Mouse (Mus musculus): ENCODE results near the gene Hoxd3. TPM values are rescaled to one million over a fixed set of nuclear protein-coding genes. Genes with fewer than 3 reads are reported as not detected.
A peak's percentile ranks its signal among the peaks of the same experiment; 100 is the strongest.

Gene Hoxd3
- polyA plus RNA-seq, 1 experiment from 2014 or later, result 0.23 TPM

GRCm38 (mm10) chr2:74749337-74750121, 37.8 kb downstream of the Hoxd3 start:
- Histone ChIP-seq H3K4me2 (ENCODE audit: low read length) (peak overlapping the region; percentile 56), H3K9ac (ENCODE audit: low read length) (no peak overlapping the region; the same call in 1 of the 2 replicates), H3K27me3 (ENCODE audit: control insufficient read depth, insufficient read depth, low read length) (peaks cover 98% of the 10 kb centered on the region), H3K27ac (replicated peaks in 1 of 2; ENCODE audit: control insufficient read depth in 1 of 2, insufficient read depth in 1 of 2, low read depth in 2 of 2, low read length in 2 of 2) (no peak overlapping the region), H3K9me3 (ENCODE audit: control insufficient read depth, low read length) (no peaks in the 10 kb centered on the region), H3K36me3 (ENCODE audit: control insufficient read depth, insufficient read depth, low read length) (no peaks in the 10 kb centered on the region), H3K4me3 (ENCODE audit: control insufficient read depth in 1 of 2, insufficient read depth in 1 of 2, low read depth in 1 of 2, low read length in 2 of 2) (peak overlapping the region; percentile 2 to 28), H3K4me1 (ENCODE audit: control insufficient read depth in 2 of 2, insufficient read depth in 2 of 2, low read length in 2 of 2) (peaks cover 11 to 18% of the 10 kb centered on the region in 2 experiments)
- WGBS, result under 1% methylated on average over 47 of the region's 47 CpGs
- no peak for ATAC-seq (ENCODE audit: insufficient number of reproducible peaks, insufficient read depth, low FRiP score, low read depth)

- ATAC-seq (ENCODE audit: insufficient number of reproducible peaks, insufficient read depth, low FRiP score, low read depth), result no peak
- no peak overlapping the region for H3K27ac ChIP-seq (replicated peaks in 1 of 2; ENCODE audit: control insufficient read depth in 1 of 2, insufficient read depth in 1 of 2, low read depth in 2 of 2, low read length in 2 of 2)
- peaks cover 96% of the 10 kb centered on the region for H3K27me3 ChIP-seq (ENCODE audit: control insufficient read depth, insufficient read depth, low read length)
- peaks cover 11 to 18% of the 10 kb centered on the region in 2 experiments for H3K4me1 ChIP-seq (ENCODE audit: control insufficient read depth in 2 of 2, insufficient read depth in 2 of 2, low read length in 2 of 2)
- H3K36me3 ChIP-seq (ENCODE audit: control insufficient read depth, insufficient read depth, low read length), result no peaks in the 10 kb centered on the region
- H3K9me3 ChIP-seq (ENCODE audit: control insufficient read depth, low read length), result no peaks in the 10 kb centered on the region
- H3K9ac ChIP-seq (ENCODE audit: low read length), result no peak overlapping the region
- no peak overlapping the region for H3K4me2 ChIP-seq (ENCODE audit: low read length)
- WGBS, result 19% methylated on average over 5 of the region's 5 CpGs
- H3K4me3 ChIP-seq (ENCODE audit: control insufficient read depth in 1 of 2, insufficient read depth in 1 of 2, low read depth in 1 of 2, low read length in 2 of 2), result no peak overlapping the region
These were observed 39.1 kb downstream of the Hoxd3 start for GRCm38 (mm10) chr2:74750731-74751250.

DNA sequence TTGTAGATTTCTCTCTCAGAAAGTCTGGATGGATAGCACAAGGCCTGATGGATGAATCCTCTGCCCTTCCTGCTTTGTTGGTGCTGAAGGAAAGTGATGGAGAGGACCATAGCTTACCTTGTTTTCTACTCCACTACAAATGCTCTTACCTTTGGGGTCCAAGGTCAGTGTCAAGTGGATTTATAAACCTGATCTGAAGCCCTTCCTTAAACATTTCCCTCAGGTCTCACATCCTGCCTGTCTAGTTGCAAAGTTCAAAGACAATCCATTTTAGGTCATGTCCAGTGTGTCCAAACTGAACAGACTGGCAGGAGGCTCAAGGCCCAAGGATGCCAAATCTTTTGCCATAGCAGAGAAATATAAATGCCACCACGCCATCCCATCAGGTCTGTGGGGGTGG, 40.1 kb downstream of the Hoxd3 start:
- Histone ChIP-seq H3K9me3 (ENCODE audit: control insufficient read depth, low read length) (no peaks in the 10 kb centered on the region), H3K4me2 (ENCODE audit: low read length) (no peak overlapping the region), H3K27ac (replicated peaks in 1 of 2; ENCODE audit: control insufficient read depth in 1 of 2, insufficient read depth in 1 of 2, low read depth in 2 of 2, low read length in 2 of 2) (no peak overlapping the region), H3K9ac (ENCODE audit: low read length) (no peak overlapping the region), H3K27me3 (ENCODE audit: control insufficient read depth, insufficient read depth, low read length) (peaks cover 96% of the 10 kb centered on the region), H3K4me3 (ENCODE audit: control insufficient read depth in 1 of 2, insufficient read depth in 1 of 2, low read depth in 1 of 2, low read length in 2 of 2) (no peak overlapping the region), H3K4me1 (ENCODE audit: control insufficient read depth in 2 of 2, insufficient read depth in 2 of 2, low read length in 2 of 2) (peaks cover 7 to 18% of the 10 kb centered on the region in 2 experiments), H3K36me3 (ENCODE audit: control insufficient read depth, insufficient read depth, low read length) (no peaks in the 10 kb centered on the region)
- 77% methylated on average over 1 of the region's 1 CpGs for WGBS
- no peak for ATAC-seq (ENCODE audit: insufficient number of reproducible peaks, insufficient read depth, low FRiP score, low read depth)

DNA sequence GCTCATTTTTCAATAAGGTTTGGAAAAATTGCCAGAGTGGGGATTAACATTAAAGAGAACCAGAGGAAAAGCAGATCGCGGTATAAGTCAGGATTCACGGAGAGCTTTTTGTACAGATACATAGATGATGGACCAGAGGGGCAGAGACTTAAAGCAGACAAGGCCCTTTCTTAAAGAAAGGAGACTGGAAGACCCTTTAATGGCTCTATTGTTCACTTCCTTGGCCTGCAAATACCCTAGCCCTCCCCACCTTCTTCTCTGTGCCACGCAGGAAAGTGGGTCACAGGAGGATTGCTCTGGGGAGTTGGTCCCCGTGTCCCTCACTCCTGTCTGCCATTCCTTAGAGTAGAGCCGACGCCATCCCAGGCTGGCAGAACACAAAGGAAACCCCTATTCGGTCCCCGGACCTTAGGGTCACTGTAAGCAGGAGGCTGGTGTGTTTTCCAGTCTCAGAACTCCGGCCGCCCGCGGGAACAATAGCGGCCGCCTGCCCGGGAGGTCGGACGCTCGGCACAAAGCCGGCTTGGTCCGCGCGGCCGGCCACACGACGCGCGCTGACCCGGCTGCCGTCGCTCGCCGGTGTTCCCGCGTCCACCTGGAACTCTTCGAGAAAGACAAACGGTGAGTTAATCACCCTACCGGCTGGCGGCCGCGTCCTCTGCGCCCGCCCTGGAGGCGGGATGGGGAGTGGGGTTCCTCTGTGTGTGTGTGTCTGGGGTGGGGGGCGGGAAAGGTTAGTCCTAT, 40.9 kb downstream of the Hoxd3 start:
- peak overlapping the region; percentile 32 to 36 for H3K4me3 ChIP-seq (ENCODE audit: control insufficient read depth in 1 of 2, insufficient read depth in 1 of 2, low read depth in 1 of 2, low read length in 2 of 2)
- no peak overlapping the region for H3K9ac ChIP-seq (ENCODE audit: low read length)
- H3K9me3 ChIP-seq (ENCODE audit: control insufficient read depth, low read length), result no peaks in the 10 kb centered on the region
- H3K36me3 ChIP-seq (ENCODE audit: control insufficient read depth, insufficient read depth, low read length), result no peaks in the 10 kb centered on the region
- no peak for ATAC-seq (ENCODE audit: insufficient number of reproducible peaks, insufficient read depth, low FRiP score, low read depth)
- no peak overlapping the region for H3K27ac ChIP-seq (replicated peaks in 1 of 2; ENCODE audit: control insufficient read depth in 1 of 2, insufficient read depth in 1 of 2, low read depth in 2 of 2, low read length in 2 of 2)
- H3K27me3 ChIP-seq (ENCODE audit: control insufficient read depth, insufficient read depth, low read length), result peaks cover 96% of the 10 kb centered on the region
- peaks cover 7 to 18% of the 10 kb centered on the region in 2 experiments for H3K4me1 ChIP-seq (ENCODE audit: control insufficient read depth in 2 of 2, insufficient read depth in 2 of 2, low read length in 2 of 2)
- H3K4me2 ChIP-seq (ENCODE audit: low read length), result peak overlapping the region; percentile 58
- WGBS, result 3% methylated on average over 45 of the region's 45 CpGs

DNA sequence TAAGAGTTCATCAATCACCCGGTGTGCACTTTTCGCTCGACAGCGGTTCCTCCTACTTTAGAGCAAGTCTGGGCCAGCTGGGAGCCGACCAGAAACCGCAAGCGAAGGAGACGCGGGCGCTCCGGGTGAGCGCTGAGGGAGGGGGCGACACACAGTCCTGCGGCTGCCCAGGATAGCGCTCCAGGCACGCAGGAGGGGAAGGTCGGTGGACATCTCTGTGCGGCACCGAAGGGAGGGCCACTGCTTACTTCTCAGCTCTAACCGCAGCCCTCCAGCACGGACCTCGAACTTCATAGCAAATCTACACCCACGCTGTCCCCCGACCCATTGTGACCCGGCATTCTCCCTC, 41.4 kb downstream of the Hoxd3 start:
- no peak overlapping the region for H3K9ac ChIP-seq (ENCODE audit: low read length)
- H3K4me3 ChIP-seq (ENCODE audit: control insufficient read depth in 1 of 2, insufficient read depth in 1 of 2, low read depth in 1 of 2, low read length in 2 of 2), result peak overlapping the region; percentile 18 to 36; a peak in 3 of 4 replicates
- no peak for ATAC-seq (ENCODE audit: insufficient number of reproducible peaks, insufficient read depth, low FRiP score, low read depth)
- peaks cover 7 to 18% of the 10 kb centered on the region in 2 experiments for H3K4me1 ChIP-seq (ENCODE audit: control insufficient read depth in 2 of 2, insufficient read depth in 2 of 2, low read length in 2 of 2)
- peaks cover 96% of the 10 kb centered on the region for H3K27me3 ChIP-seq (ENCODE audit: control insufficient read depth, insufficient read depth, low read length)
- no peaks in the 10 kb centered on the region for H3K9me3 ChIP-seq (ENCODE audit: control insufficient read depth, low read length)
- no peaks in the 10 kb centered on the region for H3K36me3 ChIP-seq (ENCODE audit: control insufficient read depth, insufficient read depth, low read length)
- H3K4me2 ChIP-seq (ENCODE audit: low read length), result peak overlapping the region; percentile 58
- WGBS, result under 1% methylated on average over 25 of the region's 25 CpGs
- no peak overlapping the region for H3K27ac ChIP-seq (replicated peaks in 1 of 2; ENCODE audit: control insufficient read depth in 1 of 2, insufficient read depth in 1 of 2, low read depth in 2 of 2, low read length in 2 of 2)

DNA sequence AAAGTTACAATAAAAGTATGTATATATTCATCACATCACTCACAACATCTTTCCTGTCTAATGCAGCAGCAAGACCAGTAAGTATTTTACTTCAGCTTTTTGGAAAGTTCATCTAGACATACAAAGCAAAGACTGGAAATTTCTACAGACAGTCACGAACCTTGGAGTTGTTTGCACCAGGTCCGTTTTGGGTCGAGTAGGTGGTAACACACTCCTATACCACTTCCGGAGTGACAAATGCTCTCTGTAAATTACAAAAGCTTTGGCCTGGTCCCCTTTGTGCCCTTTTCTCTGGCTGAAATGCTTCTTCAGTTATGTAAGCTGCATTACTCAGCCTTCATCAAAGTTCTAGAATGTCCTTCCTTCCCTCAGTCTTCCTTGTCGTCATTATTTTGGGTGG, 42.0 kb downstream of the Hoxd3 start:
- H3K9me3 ChIP-seq (ENCODE audit: control insufficient read depth, low read length), result no peaks in the 10 kb centered on the region
- no peak overlapping the region for H3K9ac ChIP-seq (ENCODE audit: low read length)
- no peak for ATAC-seq (ENCODE audit: insufficient number of reproducible peaks, insufficient read depth, low FRiP score, low read depth)
- H3K4me2 ChIP-seq (ENCODE audit: low read length), result no peak overlapping the region
- no peak overlapping the region for H3K27ac ChIP-seq (replicated peaks in 1 of 2; ENCODE audit: control insufficient read depth in 1 of 2, insufficient read depth in 1 of 2, low read depth in 2 of 2, low read length in 2 of 2)
- WGBS, result 27% methylated on average over 5 of the region's 5 CpGs
- H3K4me3 ChIP-seq (ENCODE audit: control insufficient read depth in 1 of 2, insufficient read depth in 1 of 2, low read depth in 1 of 2, low read length in 2 of 2), result no peak overlapping the region
- H3K4me1 ChIP-seq (ENCODE audit: control insufficient read depth in 2 of 2, insufficient read depth in 2 of 2, low read length in 2 of 2), result peaks cover 7 to 18% of the 10 kb centered on the region in 2 experiments
- peaks cover 97% of the 10 kb centered on the region for H3K27me3 ChIP-seq (ENCODE audit: control insufficient read depth, insufficient read depth, low read length)
- no peaks in the 10 kb centered on the region for H3K36me3 ChIP-seq (ENCODE audit: control insufficient read depth, insufficient read depth, low read length)

DNA sequence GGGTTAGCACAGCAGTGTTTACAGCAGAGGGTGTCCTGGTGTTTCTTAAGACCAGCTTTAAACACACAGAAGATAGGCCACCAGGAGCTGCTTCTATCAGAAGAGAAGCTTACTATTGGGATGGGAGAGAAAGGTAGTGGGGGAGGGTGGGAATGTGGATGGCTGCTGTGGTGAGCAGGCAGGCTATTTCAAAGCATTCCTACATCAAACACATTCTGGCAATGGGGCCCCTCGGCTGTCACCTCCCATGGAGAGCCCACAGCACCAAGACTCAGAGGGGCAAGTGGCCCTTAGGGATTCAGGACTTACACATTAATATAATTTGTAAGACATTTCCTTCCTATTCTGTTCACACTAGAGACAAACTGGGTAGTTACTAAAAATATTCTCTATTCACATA, 48.4 kb downstream of the Hoxd3 start:
- no peaks in the 10 kb centered on the region for H3K36me3 ChIP-seq (ENCODE audit: control insufficient read depth, insufficient read depth, low read length)
- H3K9me3 ChIP-seq (ENCODE audit: control insufficient read depth, low read length), result no peaks in the 10 kb centered on the region
- 8% methylated on average over 1 of the region's 1 CpGs for WGBS
- no peak overlapping the region for H3K9ac ChIP-seq (ENCODE audit: low read length)
- no peak overlapping the region for H3K4me3 ChIP-seq (ENCODE audit: control insufficient read depth in 1 of 2, insufficient read depth in 1 of 2, low read depth in 1 of 2, low read length in 2 of 2)
- H3K27me3 ChIP-seq (ENCODE audit: control insufficient read depth, insufficient read depth, low read length), result peaks cover 91% of the 10 kb centered on the region
- H3K4me1 ChIP-seq (ENCODE audit: control insufficient read depth in 2 of 2, insufficient read depth in 2 of 2, low read length in 2 of 2), result peaks cover 2 to 18% of the 10 kb centered on the region in 2 experiments
- ATAC-seq (ENCODE audit: insufficient number of reproducible peaks, insufficient read depth, low FRiP score, low read depth), result no peak
- no peak overlapping the region for H3K27ac ChIP-seq (replicated peaks in 1 of 2; ENCODE audit: control insufficient read depth in 1 of 2, insufficient read depth in 1 of 2, low read depth in 2 of 2, low read length in 2 of 2)
- no peak overlapping the region for H3K4me2 ChIP-seq (ENCODE audit: low read length)
